Mouse (Mus musculus): ENCODE measurements around the gene Dnah10.

DNA sequence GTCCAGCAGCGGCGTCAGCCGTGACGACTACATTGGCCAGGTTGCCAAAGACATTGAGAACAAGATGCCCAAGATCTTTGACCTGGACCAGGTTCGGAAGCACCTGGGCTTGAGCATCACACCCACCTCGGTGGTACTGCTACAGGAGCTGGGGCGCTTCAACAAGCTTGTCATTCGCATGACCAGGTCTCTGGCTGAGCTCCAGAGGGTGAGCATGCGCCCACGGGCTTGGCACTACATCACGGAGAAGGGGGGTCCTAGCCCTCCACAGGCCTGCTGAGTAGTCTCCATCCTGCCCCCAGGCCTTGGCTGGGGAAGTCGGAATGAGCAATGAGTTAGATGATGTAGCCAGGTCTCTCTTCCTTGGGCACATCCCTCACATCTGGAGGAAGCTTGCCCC lies 105.4 kb downstream of the Dnah10 start:
- no peak for TF ChIP-seq CTCF (IDR thresholded peaks at IDR 0.05; ENCODE audit: extremely low read depth, insufficient read depth, low read length)
- no peak for TF ChIP-seq POLR2A (IDR thresholded peaks at IDR 0.05; ENCODE audit: extremely low read depth, insufficient read depth, low read length)

All from cortical plate, adult 2 months (tissue).